Mouse (Mus musculus) neural tube, embryonic 14.5 days (tissue): Measurements from ENCODE around the gene Tmem164. TPM values are rescaled to one million over a fixed set of nuclear protein-coding genes. Genes with fewer than 3 reads are reported as not detected.

Source experiments
- ATAC-seq: fragments of 200-750 bp; cut with Nextera tagmentation; 2 replicates; pipeline ENCODE4 v1.8.0; 2017; ENCODE audit warnings: low read depth, mild to moderate bottlenecking, moderate TSS enrichment, moderate library complexity
- H3K27ac ChIP-seq: fragments of 300-500 bp; sonication (generic); 2 replicates; pipeline ENCODE4 v1.5.1; 2014; ENCODE audit warnings: low read depth, mild to moderate bottlenecking, control low read depth, low read length, moderate library complexity, mixed read lengths
- H3K27me3 ChIP-seq: fragments of 300-500 bp; sonication (generic); 2 replicates; pipeline ENCODE4 v1.6.1; 2014; ENCODE audit warnings: low read length; ENCODE audit not compliant: control insufficient read depth, insufficient read depth
- H3K36me3 ChIP-seq: fragments of 300-500 bp; sonication (generic); 2 replicates; pipeline ENCODE4 v1.6.1; 2014; ENCODE audit warnings: low read length, mixed read lengths; ENCODE audit not compliant: control insufficient read depth, insufficient read depth
- H3K4me1 ChIP-seq: fragments of 300-500 bp; sonication (generic); 2 replicates; pipeline ENCODE4 v1.6.1; 2014; ENCODE audit warnings: low read length; ENCODE audit not compliant: control insufficient read depth, insufficient read depth
- H3K4me2 ChIP-seq: fragments of 300-500 bp; sonication (generic); 2 replicates; pipeline ENCODE4 v1.6.1; 2014; ENCODE audit warnings: mild to moderate bottlenecking, low read depth, low read length, control low read depth
- H3K4me3 ChIP-seq: fragments of 300-500 bp; sonication (generic); 2 replicates; pipeline ENCODE4 v1.5.1; 2014; ENCODE audit warnings: low read depth, low read length, control low read depth, mixed read lengths
- H3K9ac ChIP-seq: fragments of 300-500 bp; sonication (generic); replicated peaks from 2 replicates; pipeline ENCODE4 v1.6.1; 2014; ENCODE audit warnings: low read depth, mild to moderate bottlenecking, control low read depth, low read length, mixed read lengths
- H3K9me3 ChIP-seq: fragments of 300-500 bp; sonication (generic); 2 replicates; pipeline ENCODE4 v1.6.1; 2016; ENCODE audit warnings: low read length; ENCODE audit not compliant: control insufficient read depth
- WGBS: fragments of 180-500 bp; shearing (Covaris S2); extraction: QIAGEN DNeasy Blood & Tissue Kit; methylation state at CpG from one replicate; pipeline ENCODE4 v1.1.7; 2014; 5-methylcytosine and 5-hydroxymethylcytosine counted together
- polyA plus RNA-seq: library from polyadenylated mRNA; unstranded; fragments of >200 nt; fragmentation: Nextera tagmentation; extraction: Ambion mirVana; gene quantifications from 2 replicates; pipeline ENCODE4 v1.2.1, GENCODE M21; 2014

Gene Tmem164
- polyA plus RNA-seq, 1 experiment from 2014 or later: 11.0 TPM

- Histone ChIP-seq H3K9ac (no peak overlapping the region), H3K9me3 (no peaks in the 10 kb centered on the region), H3K27ac (no peak overlapping the region), H3K4me3 (peak overlapping the region; percentile 52), H3K27me3 (no peaks in the 10 kb centered on the region), H3K4me2 (peak overlapping the region; percentile 54), H3K4me1 (0 out of 2 replicates have a peak, but pooled peaks cover 2% of the 10 kb centered on the region), H3K36me3 (no peaks in the 10 kb centered on the region)
- WGBS: 28% methylated on average over 5 of the region's 5 CpGs
- no peak for ATAC-seq
These were observed 1.8 kb downstream of the Tmem164 start for GRCm38 (mm10) chrX:142682990-142683389.

- Histone ChIP-seq H3K4me2 (no peak overlapping the region; the same call in 1 of the 2 replicates), H3K4me3 (no peak overlapping the region), H3K27ac (no peak overlapping the region), H3K27me3 (no peaks in the 10 kb centered on the region), H3K4me1 (0 out of 2 replicates have a peak, but pooled peaks cover 2% of the 10 kb centered on the region), H3K9me3 (no peaks in the 10 kb centered on the region), H3K36me3 (no peaks in the 10 kb centered on the region), H3K9ac (no peak overlapping the region)
- ATAC-seq: no peak
- 27% methylated on average over 4 of the region's 4 CpGs for WGBS
These were observed 3.5 kb downstream of the Tmem164 start for GRCm38 (mm10) chrX:142684674-142685073.

- H3K4me3 ChIP-seq: no peak overlapping the region
- no peaks in the 10 kb centered on the region for H3K36me3 ChIP-seq
- H3K9ac ChIP-seq: no peak overlapping the region
- no peak for ATAC-seq
- H3K4me2 ChIP-seq: no peak overlapping the region
- 30% methylated on average over 6 of the region's 6 CpGs for WGBS
- no peak overlapping the region for H3K27ac ChIP-seq
- no peaks in the 10 kb centered on the region for H3K9me3 ChIP-seq
- no peaks in the 10 kb centered on the region for H3K27me3 ChIP-seq
- H3K4me1 ChIP-seq: 0 out of 2 replicates have a peak, but pooled peaks cover 2% of the 10 kb centered on the region
These were observed 4.5 kb downstream of the Tmem164 start for GRCm38 (mm10) chrX:142685676-142686075.

- Histone ChIP-seq H3K27me3 (no peaks in the 10 kb centered on the region), H3K27ac (no peak overlapping the region), H3K9ac (no peak overlapping the region), H3K4me2 (no peak overlapping the region), H3K36me3 (no peaks in the 10 kb centered on the region), H3K4me1 (no peaks in the 10 kb centered on the region), H3K4me3 (no peak overlapping the region), H3K9me3 (no peaks in the 10 kb centered on the region)
- 76% methylated on average over 9 of the region's 9 CpGs for WGBS
- no peak for ATAC-seq
These were observed 7.3 kb downstream of the Tmem164 start for GRCm38 (mm10) chrX:142688509-142688908.

- Histone ChIP-seq H3K36me3 (no peaks in the 10 kb centered on the region), H3K27ac (no peak overlapping the region), H3K4me2 (no peak overlapping the region), H3K27me3 (no peaks in the 10 kb centered on the region), H3K9ac (no peak overlapping the region), H3K9me3 (no peaks in the 10 kb centered on the region), H3K4me1 (no peaks in the 10 kb centered on the region), H3K4me3 (no peak overlapping the region)
- ATAC-seq: no peak
- 57% methylated on average over 2 of the region's 2 CpGs for WGBS
These were observed 12.1 kb downstream of the Tmem164 start for GRCm38 (mm10) chrX:142693256-142693655.

GRCm38 (mm10) chrX:142694338-142694737 is 13.1 kb downstream of the Tmem164 start:
- H3K36me3 ChIP-seq: no peaks in the 10 kb centered on the region
- H3K9me3 ChIP-seq: no peaks in the 10 kb centered on the region
- no peaks in the 10 kb centered on the region for H3K27me3 ChIP-seq
- no peak overlapping the region for H3K9ac ChIP-seq
- WGBS: 73% methylated on average over 7 of the region's 7 CpGs
- H3K4me3 ChIP-seq: no peak overlapping the region
- H3K27ac ChIP-seq: no peak overlapping the region
- no peak overlapping the region for H3K4me2 ChIP-seq
- ATAC-seq: no peak
- H3K4me1 ChIP-seq: no peaks in the 10 kb centered on the region

GRCm38 (mm10) chrX:142694856-142695255 is 13.7 kb downstream of the Tmem164 start:
- ATAC-seq: no peak
- Histone ChIP-seq H3K27me3 (no peaks in the 10 kb centered on the region), H3K9ac (no peak overlapping the region), H3K36me3 (no peaks in the 10 kb centered on the region), H3K9me3 (no peaks in the 10 kb centered on the region), H3K4me2 (no peak overlapping the region), H3K4me1 (no peaks in the 10 kb centered on the region), H3K27ac (no peak overlapping the region), H3K4me3 (no peak overlapping the region)
- WGBS: 87% methylated on average over 3 of the region's 3 CpGs

GRCm38 (mm10) chrX:142696789-142697188 is 15.6 kb downstream of the Tmem164 start:
- H3K9ac ChIP-seq: no peak overlapping the region
- no peak overlapping the region for H3K27ac ChIP-seq
- no peaks in the 10 kb centered on the region for H3K36me3 ChIP-seq
- WGBS: 69% methylated on average over 11 of the region's 11 CpGs
- no peaks in the 10 kb centered on the region for H3K27me3 ChIP-seq
- ATAC-seq: no peak
- no peak overlapping the region for H3K4me2 ChIP-seq
- H3K4me1 ChIP-seq: no peaks in the 10 kb centered on the region
- no peaks in the 10 kb centered on the region for H3K9me3 ChIP-seq
- H3K4me3 ChIP-seq: no peak overlapping the region

GRCm38 (mm10) chrX:142697545-142698204 is 16.5 kb downstream of the Tmem164 start:
- Histone ChIP-seq H3K4me3 (no peak overlapping the region), H3K36me3 (no peaks in the 10 kb centered on the region), H3K9me3 (no peaks in the 10 kb centered on the region), H3K27me3 (no peaks in the 10 kb centered on the region), H3K4me1 (no peaks in the 10 kb centered on the region), H3K4me2 (no peak overlapping the region), H3K9ac (no peak overlapping the region), H3K27ac (no peak overlapping the region)
- no peak for ATAC-seq
- WGBS: 53% methylated on average over 5 of the region's 5 CpGs
